Comparison of ENCODE assay signal across 8 mouse cellular contexts in the genomic region with DNA sequence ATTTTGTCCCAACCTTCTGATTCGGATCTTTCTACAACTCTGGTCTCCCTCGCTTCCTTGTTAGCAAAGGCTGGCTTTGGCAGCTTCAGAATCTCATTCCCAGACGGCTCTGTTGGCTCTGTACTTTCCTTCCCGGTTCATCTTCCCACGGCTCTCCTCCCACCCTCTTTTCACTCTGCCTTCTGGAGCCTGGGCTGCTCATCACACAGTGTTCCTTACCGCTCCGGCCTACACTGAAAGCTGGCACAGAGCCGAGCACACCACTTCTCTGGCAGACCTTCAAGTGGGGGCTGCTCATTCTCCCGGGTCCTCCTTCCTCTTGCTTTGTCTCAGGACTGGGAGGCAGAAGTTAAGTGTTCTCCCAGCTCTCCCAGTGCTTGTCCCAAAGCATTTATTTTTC. TPM values are rescaled to one million over a fixed set of nuclear protein-coding genes. Genes with fewer than 3 reads are reported as not detected.
A peak's percentile ranks its signal among the peaks of the same experiment; 100 is the strongest.
DNase-seq lines count a peak whose midpoint lies in the region; ATAC-seq lines count a peak whose summit lies in the region.

No protein-coding gene starts in this region.

- H3K27ac ChIP-seq in liver, embryonic 13.5 days: no peak overlapping the region
- H3K27ac ChIP-seq in liver, embryonic 11.5 days (ENCODE audit: low read depth, low read length): no peak overlapping the region
- H3K27ac ChIP-seq in heart, embryonic 10.5 days: no peak overlapping the region

- no peak for DNase-seq in liver, embryonic 13.5 days
- DNase-seq in liver, embryonic 11.5 days (ENCODE audit: low spot score): no peak
- DNase-seq in cerebellum, postnatal 14 days: peak; percentile 36 to 37
- DNase-seq in heart, embryonic 10.5 days (ENCODE audit: low spot score): no peak
- DNase-seq in layer of hippocampus, postnatal 36 days: peak; percentile 82 to 83
- DNase-seq in right cerebral cortex, postnatal 10 days (ENCODE audit: low spot score in 2 of 2): peak; percentile 83 to 86
- no peak for DNase-seq in natural killer cell, adult 2 months (ENCODE audit: low spot score in 2 of 2)
- no peak for DNase-seq in embryo, embryonic 10.5 days (ENCODE audit: low spot score)

- peaks cover 29% of the 10 kb centered on the region for H3K4me1 ChIP-seq in liver, embryonic 13.5 days (replicated peaks)
- peaks cover 12% of the 10 kb centered on the region for H3K4me1 ChIP-seq in liver, embryonic 11.5 days (replicated peaks; ENCODE audit: control insufficient read depth, insufficient read depth, low read length)
- peaks cover 9% of the 10 kb centered on the region; the same call in 1 of the 2 replicates for H3K4me1 ChIP-seq in heart, embryonic 10.5 days

- peak overlapping the region; percentile 79; the same call in 1 of the 2 replicates for H3K4me2 ChIP-seq in liver, embryonic 13.5 days
- H3K4me2 ChIP-seq in liver, embryonic 11.5 days: no peak overlapping the region; the same call in 1 of the 2 replicates

- no peaks in the 10 kb centered on the region for H3K9me3 ChIP-seq in liver, embryonic 13.5 days (replicated peaks)
- H3K9me3 ChIP-seq in liver, embryonic 11.5 days (ENCODE audit: control insufficient read depth, low read length): no peaks in the 10 kb centered on the region
- no peaks in the 10 kb centered on the region for H3K9me3 ChIP-seq in heart, embryonic 10.5 days

- no peaks in the 10 kb centered on the region for H3K27me3 ChIP-seq in liver, embryonic 13.5 days
- H3K27me3 ChIP-seq in liver, embryonic 11.5 days (replicated peaks; ENCODE audit: control insufficient read depth, insufficient read depth, low read length): no peaks in the 10 kb centered on the region
- H3K27me3 ChIP-seq in heart, embryonic 10.5 days (ENCODE audit: insufficient read depth, poor library complexity, severe bottlenecking): no peaks in the 10 kb centered on the region

- ATAC-seq in liver, embryonic 13.5 days (ENCODE audit: low read depth): no peak
- ATAC-seq in liver, embryonic 11.5 days (replicated peaks; ENCODE audit: low FRiP score): no peak

- peaks cover 38% of the 10 kb centered on the region for H3K36me3 ChIP-seq in liver, embryonic 13.5 days
- H3K36me3 ChIP-seq in liver, embryonic 11.5 days (ENCODE audit: control insufficient read depth, insufficient read depth, low read length): peaks cover 13% of the 10 kb centered on the region; the same call in 1 of the 2 replicates
- peaks cover 38% of the 10 kb centered on the region for H3K36me3 ChIP-seq in heart, embryonic 10.5 days

- no peak overlapping the region for H3K9ac ChIP-seq in liver, embryonic 13.5 days
- H3K9ac ChIP-seq in liver, embryonic 11.5 days (ENCODE audit: low read depth, low read length): no peak overlapping the region

- 82% methylated on average over 9 of the region's 9 CpGs for WGBS in liver, embryonic 13.5 days (ENCODE audit: insufficient replicate concordance)
- WGBS in liver, embryonic 11.5 days: 87% methylated on average over 9 of the region's 9 CpGs
- WGBS in heart, embryonic 10.5 days: 84% methylated on average over 9 of the region's 9 CpGs

- H3K4me3 ChIP-seq in liver, embryonic 13.5 days (replicated peaks): 0 out of 2 replicates have a peak overlapping the region, but pooled peaks have one; percentile 82
- H3K4me3 ChIP-seq in liver, embryonic 11.5 days (ENCODE audit: low read depth, low read length): no peak overlapping the region
- H3K4me3 ChIP-seq in heart, embryonic 10.5 days: peak overlapping the region; percentile 77; the same call in 1 of the 2 replicates

RNA-seq across cellular contexts. Expression of gene Zfp189, which starts 1.6 kb away (rescaled TPM):
- 3.0 and 4.2 TPM in 2 replicates for polyA plus RNA-seq in liver, embryonic 13.5 days (2015; fragmentation: Nextera tagmentation; extraction: Ambion mirVana)
- 7.4 and 9.2 TPM in 2 replicates for polyA plus RNA-seq in liver, embryonic 11.5 days (2014; fragmentation: Nextera tagmentation; extraction: Ambion mirVana)
- polyA plus RNA-seq in heart, embryonic 10.5 days (2016; fragmentation: Nextera tagmentation; extraction: Ambion mirVana): 6.3 and 8.6 TPM in 2 replicates
- 10 to 100 TPM; 33.6 to 36.5 TPM for total RNA-seq in layer of hippocampus, postnatal 36 days (2021)

RNA-seq across cellular contexts. Expression of gene Mrpl50, which starts 1.7 kb away (rescaled TPM):
- polyA plus RNA-seq in liver, embryonic 13.5 days (2015; fragmentation: Nextera tagmentation; extraction: Ambion mirVana): 57.8 and 74.2 TPM in 2 replicates
- polyA plus RNA-seq in liver, embryonic 11.5 days (2014; fragmentation: Nextera tagmentation; extraction: Ambion mirVana): 89.4 and 106 TPM in 2 replicates
- polyA plus RNA-seq in heart, embryonic 10.5 days (2016; fragmentation: Nextera tagmentation; extraction: Ambion mirVana): 69.5 and 81.7 TPM in 2 replicates
- 10 to 100 TPM; 31.6 to 34.1 TPM for total RNA-seq in layer of hippocampus, postnatal 36 days (2021)

RNA-seq across cellular contexts. Expression of gene Baat, which starts 16.2 kb away (rescaled TPM):
- polyA plus RNA-seq in liver, embryonic 13.5 days (2015; fragmentation: Nextera tagmentation; extraction: Ambion mirVana): 0.32 and 0.43 TPM in 2 replicates
- polyA plus RNA-seq in liver, embryonic 11.5 days (2014; fragmentation: Nextera tagmentation; extraction: Ambion mirVana): 0.25 TPM in 1 of 2 replicates, not detected in the other
- polyA plus RNA-seq in heart, embryonic 10.5 days (2016; fragmentation: Nextera tagmentation; extraction: Ambion mirVana): not detected in 2 replicates
- total RNA-seq in layer of hippocampus, postnatal 36 days (2021): under 1 TPM in 1 of 2 experiments, not detected in 1; 0.37 TPM

RNA-seq across cellular contexts. Expression of gene Aldob, which starts 26.8 kb away (rescaled TPM):
- polyA plus RNA-seq in liver, embryonic 13.5 days (2015; fragmentation: Nextera tagmentation; extraction: Ambion mirVana): 143 and 163 TPM in 2 replicates
- 22.8 and 23.8 TPM in 2 replicates for polyA plus RNA-seq in liver, embryonic 11.5 days (2014; fragmentation: Nextera tagmentation; extraction: Ambion mirVana)
- 0.74 TPM in 1 of 2 replicates, not detected in the other for polyA plus RNA-seq in heart, embryonic 10.5 days (2016; fragmentation: Nextera tagmentation; extraction: Ambion mirVana)
- total RNA-seq in layer of hippocampus, postnatal 36 days (2021): 1 to 10 TPM; 1.9 to 2.1 TPM

RNA-seq across cellular contexts. Expression of gene Acnat1, which starts 48.9 kb away (rescaled TPM):
- polyA plus RNA-seq in liver, embryonic 13.5 days (2015; fragmentation: Nextera tagmentation; extraction: Ambion mirVana): 0.24 and 0.52 TPM in 2 replicates
- polyA plus RNA-seq in liver, embryonic 11.5 days (2014; fragmentation: Nextera tagmentation; extraction: Ambion mirVana): not detected in 2 replicates
- polyA plus RNA-seq in heart, embryonic 10.5 days (2016; fragmentation: Nextera tagmentation; extraction: Ambion mirVana): not detected in 2 replicates
- under 1 TPM in 1 of 2 experiments, not detected in 1; 0.28 TPM for total RNA-seq in layer of hippocampus, postnatal 36 days (2021)

Comparison
In these comparisons a context has a peak if more than half of its experiments do, and no peak if none do; other contexts are left out.
1. DNase-seq: peak in cerebellum, postnatal 14 days (2 of 2), layer of hippocampus, postnatal 36 days (2 of 2) and right cerebral cortex, postnatal 10 days (2 of 2); none in liver, embryonic 13.5 days (single experiment), liver, embryonic 11.5 days (single experiment), heart, embryonic 10.5 days (single experiment), natural killer cell, adult 2 months (0 of 2) and embryo, embryonic 10.5 days (single experiment).